Mouse (Mus musculus): ENCODE measurements at regions not wholly inside any gene's neighbourhood (a gene's known extent, or its start where the extent isn't known, plus 50 kb on each side); places are given as distances from the start of the nearest gene placed in this dataset.

DNA sequence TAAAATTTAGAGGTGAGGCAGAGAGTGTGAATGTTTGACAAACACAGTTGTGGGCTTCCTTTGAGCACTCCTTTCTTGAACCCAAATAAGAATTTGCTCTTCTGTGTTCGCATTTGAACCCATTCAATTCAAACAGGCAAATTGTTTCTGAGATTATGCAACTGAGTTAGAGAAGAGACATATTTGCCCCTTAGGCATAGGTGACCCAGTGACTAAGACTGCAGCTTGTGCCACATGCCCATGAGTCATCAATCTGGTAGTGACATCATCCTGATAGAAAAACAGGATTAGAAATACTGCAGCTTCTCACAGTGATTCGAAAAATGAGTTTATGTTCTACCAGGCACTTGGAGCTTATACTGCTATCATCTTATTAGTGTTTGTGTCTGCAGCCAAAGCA, 67.2 kb downstream of the Zfp622 start:
- 76% methylated on average over 2 of the region's 2 CpGs for WGBS
- Histone ChIP-seq H3K27me3 (ENCODE audit: insufficient read depth, low read length) (no peaks in the 10 kb centered on the region), H3K4me2 (ENCODE audit: low read length) (no peak overlapping the region), H3K4me3 (replicated peaks; ENCODE audit: low read depth, low read length) (no peak overlapping the region), H3K27ac (no peak overlapping the region), H3K4me1 (replicated peaks; ENCODE audit: insufficient read depth, low read length) (no peaks in the 10 kb centered on the region), H3K9ac (ENCODE audit: low read depth, low read length) (no peak overlapping the region), H3K9me3 (replicated peaks; ENCODE audit: low read length) (no peaks in the 10 kb centered on the region; the same call in 1 of the 2 replicates), H3K36me3 (ENCODE audit: insufficient read depth, low read length) (no peaks in the 10 kb centered on the region)
- ATAC-seq (replicated peaks; ENCODE audit: low FRiP score, low read depth) (no peak), DNase-seq (ENCODE audit: low spot score) (no peak)
- TF ChIP-seq CTCF (IDR thresholded peaks at IDR 0.05; ENCODE audit: low read depth): no peak

DNA sequence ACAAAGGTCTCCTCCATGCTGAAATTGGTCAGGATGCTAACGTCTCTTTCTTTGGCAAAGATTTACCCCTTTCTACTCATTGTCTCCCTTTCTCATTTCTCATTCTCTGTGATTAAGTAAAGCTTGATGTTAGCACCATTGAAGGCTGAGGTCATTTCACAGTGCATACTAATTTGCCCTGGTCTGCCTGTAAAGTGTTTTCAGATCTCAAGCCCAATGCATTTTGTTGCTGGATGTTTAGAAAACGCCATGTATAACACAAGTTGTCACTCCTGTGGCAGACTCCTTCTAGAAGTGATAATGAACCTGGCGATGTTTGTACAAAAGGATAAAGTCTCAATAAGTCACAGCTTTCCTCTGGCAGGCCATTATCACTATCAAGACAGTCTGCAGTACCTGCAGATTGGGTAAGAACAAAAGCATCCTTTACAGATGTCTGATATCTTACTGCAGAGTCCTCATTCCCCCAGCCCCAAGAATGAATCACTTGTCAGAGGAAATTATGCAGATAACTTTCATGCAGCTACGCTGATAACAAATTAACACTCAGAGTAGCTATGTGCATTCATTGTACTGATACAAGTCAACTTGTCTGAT, 68.7 kb downstream of the Zfp622 start:
- no peak for TF ChIP-seq CTCF (IDR thresholded peaks at IDR 0.05; ENCODE audit: low read depth)
- Histone ChIP-seq H3K4me3 (replicated peaks; ENCODE audit: low read depth, low read length) (no peak overlapping the region), H3K27me3 (ENCODE audit: insufficient read depth, low read length) (no peaks in the 10 kb centered on the region), H3K36me3 (ENCODE audit: insufficient read depth, low read length) (no peaks in the 10 kb centered on the region), H3K9ac (ENCODE audit: low read depth, low read length) (no peak overlapping the region), H3K9me3 (replicated peaks; ENCODE audit: low read length) (no peaks in the 10 kb centered on the region; the same call in 1 of the 2 replicates), H3K4me2 (ENCODE audit: low read length) (no peak overlapping the region), H3K4me1 (replicated peaks; ENCODE audit: insufficient read depth, low read length) (no peaks in the 10 kb centered on the region), H3K27ac (no peak overlapping the region)
- DNase-seq (ENCODE audit: low spot score) (no peak), ATAC-seq (replicated peaks; ENCODE audit: low FRiP score, low read depth) (no peak)
- 72% methylated on average over 4 of the region's 4 CpGs for WGBS

DNA sequence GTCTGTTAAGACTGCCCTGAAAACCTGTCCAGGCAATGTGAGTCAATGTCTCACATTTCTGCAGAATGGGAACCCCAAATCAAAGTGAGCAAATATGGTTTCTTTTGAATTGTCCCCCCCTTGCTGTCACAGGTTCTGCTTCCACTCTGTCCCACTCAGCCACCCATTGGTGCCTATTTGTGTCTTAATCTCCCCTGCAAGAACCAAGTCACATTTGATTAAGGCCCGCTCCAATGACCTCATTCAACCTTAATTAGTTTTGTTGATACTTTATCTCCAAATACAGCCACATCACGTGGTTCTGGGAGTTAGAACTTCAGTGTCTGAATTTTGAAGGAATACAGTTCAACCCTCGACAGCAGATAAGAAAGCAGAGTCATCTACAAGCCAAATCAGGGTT, 73.9 kb downstream of the Zfp622 start:
- Histone ChIP-seq H3K27me3 (ENCODE audit: insufficient read depth, low read length) (no peaks in the 10 kb centered on the region), H3K4me1 (replicated peaks; ENCODE audit: insufficient read depth, low read length) (no peaks in the 10 kb centered on the region), H3K4me3 (replicated peaks; ENCODE audit: low read depth, low read length) (no peak overlapping the region), H3K4me2 (ENCODE audit: low read length) (no peak overlapping the region), H3K36me3 (ENCODE audit: insufficient read depth, low read length) (no peaks in the 10 kb centered on the region), H3K9me3 (replicated peaks; ENCODE audit: low read length) (no peaks in the 10 kb centered on the region; the same call in 1 of the 2 replicates), H3K27ac (no peak overlapping the region), H3K9ac (ENCODE audit: low read depth, low read length) (no peak overlapping the region)
- WGBS: 62% methylated on average over 3 of the region's 3 CpGs
- TF ChIP-seq CTCF (IDR thresholded peaks at IDR 0.05; ENCODE audit: low read depth): no peak
- DNase-seq (ENCODE audit: low spot score) (no peak), ATAC-seq (replicated peaks; ENCODE audit: low FRiP score, low read depth) (no peak)

DNA sequence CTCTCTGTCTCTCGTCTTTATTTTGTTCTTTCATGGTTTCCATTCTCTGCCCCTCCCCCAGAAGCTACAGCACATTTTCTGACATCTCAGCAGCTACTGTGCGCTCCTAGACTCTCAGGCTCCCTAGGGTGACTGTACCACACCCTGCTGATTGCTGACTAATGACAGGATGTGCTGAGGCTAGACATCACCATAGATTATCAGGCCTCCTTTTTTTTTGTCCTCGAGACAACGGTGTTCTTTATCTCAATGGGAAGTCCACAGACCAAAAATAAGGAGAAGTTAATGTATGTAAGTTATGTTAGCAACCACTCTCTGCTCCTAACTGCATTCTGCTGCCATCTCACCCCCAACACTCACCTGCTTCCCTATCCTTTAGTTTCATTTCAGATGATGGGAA, 116.0 kb downstream of the Zfp622 start:
- H3K27ac ChIP-seq: no peak overlapping the region
- H3K4me1 ChIP-seq (replicated peaks; ENCODE audit: insufficient read depth, low read length): no peaks in the 10 kb centered on the region
- no peak overlapping the region for H3K4me2 ChIP-seq (ENCODE audit: low read length)
- 72% methylated on average over 4 of the region's 4 CpGs for WGBS
- ATAC-seq (replicated peaks; ENCODE audit: low FRiP score, low read depth): no peak
- no peak overlapping the region for H3K4me3 ChIP-seq (replicated peaks; ENCODE audit: low read depth, low read length)
- TF ChIP-seq CTCF (IDR thresholded peaks at IDR 0.05; ENCODE audit: low read depth): no peak
- no peaks in the 10 kb centered on the region for H3K36me3 ChIP-seq (ENCODE audit: insufficient read depth, low read length)
- no peak overlapping the region for H3K9ac ChIP-seq (ENCODE audit: low read depth, low read length)
- no peaks in the 10 kb centered on the region for H3K27me3 ChIP-seq (ENCODE audit: insufficient read depth, low read length)
- DNase-seq (ENCODE audit: low spot score): no peak
- H3K9me3 ChIP-seq (replicated peaks; ENCODE audit: low read length): no peaks in the 10 kb centered on the region

DNA sequence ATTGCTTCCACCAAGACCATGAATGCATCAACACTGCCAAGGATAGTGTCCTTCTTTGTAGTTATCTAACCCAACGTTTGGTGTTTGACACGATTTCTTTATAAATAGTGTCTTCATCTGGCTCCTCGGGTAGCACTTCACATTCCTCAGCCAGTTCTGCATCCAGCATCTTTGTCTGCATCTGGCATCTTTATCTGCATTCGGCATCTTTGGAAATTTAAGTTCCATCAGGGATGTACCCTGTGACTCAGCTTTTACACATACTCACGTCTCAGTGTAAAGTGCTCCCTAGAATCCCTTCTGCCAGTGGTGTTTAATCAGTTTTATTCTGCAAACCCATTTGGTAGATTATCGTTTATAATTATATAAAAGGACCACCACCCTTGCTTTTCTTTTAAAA, 123.8 kb downstream of the Zfp622 start:
- no peaks in the 10 kb centered on the region for H3K4me1 ChIP-seq (replicated peaks; ENCODE audit: insufficient read depth, low read length)
- no peak overlapping the region for H3K27ac ChIP-seq
- TF ChIP-seq CTCF (IDR thresholded peaks at IDR 0.05; ENCODE audit: low read depth): no peak
- WGBS: 91% methylated on average over 6 of the region's 6 CpGs
- H3K4me2 ChIP-seq (ENCODE audit: low read length): no peak overlapping the region
- H3K27me3 ChIP-seq (ENCODE audit: insufficient read depth, low read length): no peaks in the 10 kb centered on the region
- H3K4me3 ChIP-seq (replicated peaks; ENCODE audit: low read depth, low read length): no peak overlapping the region
- ATAC-seq (replicated peaks; ENCODE audit: low FRiP score, low read depth): no peak
- no peak overlapping the region for H3K9ac ChIP-seq (ENCODE audit: low read depth, low read length)
- DNase-seq (ENCODE audit: low spot score): no peak
- H3K36me3 ChIP-seq (ENCODE audit: insufficient read depth, low read length): no peaks in the 10 kb centered on the region
- H3K9me3 ChIP-seq (replicated peaks; ENCODE audit: low read length): no peaks in the 10 kb centered on the region

DNA sequence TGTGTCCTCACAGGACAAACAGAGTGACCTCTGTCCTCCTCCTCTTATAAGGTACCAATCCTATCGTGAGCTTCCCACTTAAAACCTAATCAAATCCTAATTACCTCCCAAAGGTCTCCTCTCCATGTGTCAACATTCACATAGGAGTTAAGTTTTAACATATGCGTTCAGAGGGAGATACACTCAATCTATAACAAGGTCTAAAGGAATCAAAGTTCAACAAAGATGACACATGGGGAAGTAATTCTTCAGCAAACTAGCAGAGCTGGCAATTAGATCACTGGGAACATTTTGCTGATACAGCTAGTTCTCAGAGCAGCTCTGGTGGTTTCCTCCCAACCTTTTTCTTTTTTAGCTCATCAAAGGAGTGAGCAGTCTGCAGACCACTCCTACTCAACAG, 160.0 kb downstream of the Zfp622 start:
- no peak for TF ChIP-seq CTCF (IDR thresholded peaks at IDR 0.05; ENCODE audit: low read depth)
- no peak overlapping the region for H3K4me2 ChIP-seq (ENCODE audit: low read length)
- no peak overlapping the region for H3K27ac ChIP-seq
- no peak overlapping the region for H3K4me3 ChIP-seq (replicated peaks; ENCODE audit: low read depth, low read length)
- H3K9me3 ChIP-seq (replicated peaks; ENCODE audit: low read length): no peaks in the 10 kb centered on the region
- 46% methylated on average over 2 of the region's 2 CpGs for WGBS
- ATAC-seq (replicated peaks; ENCODE audit: low FRiP score, low read depth) (no peak), DNase-seq (ENCODE audit: low spot score) (no peak)
- H3K36me3 ChIP-seq (ENCODE audit: insufficient read depth, low read length): no peaks in the 10 kb centered on the region
- no peaks in the 10 kb centered on the region for H3K4me1 ChIP-seq (replicated peaks; ENCODE audit: insufficient read depth, low read length)
- no peaks in the 10 kb centered on the region for H3K27me3 ChIP-seq (ENCODE audit: insufficient read depth, low read length)
- no peak overlapping the region for H3K9ac ChIP-seq (ENCODE audit: low read depth, low read length)

DNA sequence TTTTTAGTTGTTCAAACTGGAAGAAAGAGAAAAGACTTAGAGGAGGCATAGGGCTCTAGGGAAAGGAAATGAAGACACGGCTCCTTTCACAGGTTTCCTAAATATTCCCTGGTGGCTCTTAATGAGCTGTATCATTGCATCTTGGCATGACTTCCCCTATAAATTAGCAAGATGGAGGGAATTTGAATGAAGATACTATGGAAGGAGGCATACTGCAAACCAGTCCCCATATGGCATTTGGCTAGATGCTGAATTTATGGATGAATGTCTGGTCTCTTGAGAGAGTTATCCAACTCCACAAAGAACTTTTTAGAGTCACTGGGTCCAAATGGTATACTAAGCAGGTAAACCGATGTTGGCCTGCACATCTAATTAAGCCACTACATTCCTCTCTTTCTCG, 150.3 kb upstream of the March11 start:
- H3K9me3 ChIP-seq (replicated peaks; ENCODE audit: low read length): no peaks in the 10 kb centered on the region
- H3K9ac ChIP-seq (ENCODE audit: low read depth, low read length): no peak overlapping the region
- 83% methylated on average over 3 of the region's 3 CpGs for WGBS
- no peaks in the 10 kb centered on the region for H3K4me1 ChIP-seq (replicated peaks; ENCODE audit: insufficient read depth, low read length)
- H3K36me3 ChIP-seq (ENCODE audit: insufficient read depth, low read length): no peaks in the 10 kb centered on the region
- TF ChIP-seq CTCF (IDR thresholded peaks at IDR 0.05; ENCODE audit: low read depth): no peak
- ATAC-seq (replicated peaks; ENCODE audit: low FRiP score, low read depth): no peak
- H3K4me3 ChIP-seq (replicated peaks; ENCODE audit: low read depth, low read length): no peak overlapping the region
- no peaks in the 10 kb centered on the region for H3K27me3 ChIP-seq (ENCODE audit: insufficient read depth, low read length)
- H3K4me2 ChIP-seq (ENCODE audit: low read length): no peak overlapping the region
- DNase-seq (ENCODE audit: low spot score): no peak
- H3K27ac ChIP-seq: no peak overlapping the region

Measured in kidney, postnatal 0 days (tissue).